Mouse (Mus musculus) right cerebral cortex, adult 18-20 months (tissue): ENCODE measurements around the gene Prdm11.

Experiments used
- DNase-seq: peaks from one replicate; pipeline ENCODE4 v3.0.0; 2022; ENCODE audit warnings: mixed read lengths

Prdm11 gene

GRCm38 (mm10) chr2:93045129-93045817 is 694 bp downstream of the Prdm11 start:
- peak; percentile 96 for DNase-seq

GRCm38 (mm10) chr2:93043449-93044157 is 2.4 kb downstream of the Prdm11 start:
- DNase-seq: no peak

GRCm38 (mm10) chr2:93041470-93041869 is 4.5 kb downstream of the Prdm11 start:
- DNase-seq: no peak

- no peak for DNase-seq
These were observed 5.1 kb downstream of the Prdm11 start for GRCm38 (mm10) chr2:93040841-93041240.

GRCm38 (mm10) chr2:93039706-93040105 is 6.3 kb downstream of the Prdm11 start:
- DNase-seq: no peak

- DNase-seq: no peak
These were observed 6.9 kb downstream of the Prdm11 start for GRCm38 (mm10) chr2:93039043-93039442.

GRCm38 (mm10) chr2:93035631-93036030 is 10.3 kb downstream of the Prdm11 start:
- no peak for DNase-seq

- DNase-seq: no peak
These were observed 13.3 kb downstream of the Prdm11 start for GRCm38 (mm10) chr2:93032651-93033050.

GRCm38 (mm10) chr2:93032049-93032448 is 13.9 kb downstream of the Prdm11 start:
- DNase-seq: no peak

GRCm38 (mm10) chr2:93031021-93031420 is 14.9 kb downstream of the Prdm11 start:
- DNase-seq: no peak

- DNase-seq: no peak
These were observed 15.9 kb downstream of the Prdm11 start for GRCm38 (mm10) chr2:93030101-93030500.

- peak; percentile 54 for DNase-seq
These were observed 16.5 kb downstream of the Prdm11 start for GRCm38 (mm10) chr2:93029267-93030060.

- DNase-seq: no peak
These were observed 17.1 kb downstream of the Prdm11 start for GRCm38 (mm10) chr2:93028865-93029264.

GRCm38 (mm10) chr2:93027713-93028112 is 18.3 kb downstream of the Prdm11 start:
- no peak for DNase-seq

GRCm38 (mm10) chr2:93024431-93024830 is 21.5 kb downstream of the Prdm11 start:
- no peak for DNase-seq

- DNase-seq: no peak
These were observed 27.1 kb downstream of the Prdm11 start for GRCm38 (mm10) chr2:93018854-93019253.

- DNase-seq: no peak
These were observed 28.8 kb downstream of the Prdm11 start for GRCm38 (mm10) chr2:93017151-93017550.

GRCm38 (mm10) chr2:93015041-93015440 is 30.9 kb downstream of the Prdm11 start:
- no peak for DNase-seq

GRCm38 (mm10) chr2:93014093-93014937 is 31.7 kb downstream of the Prdm11 start:
- no peak for DNase-seq

- no peak for DNase-seq
These were observed 32.4 kb downstream of the Prdm11 start for GRCm38 (mm10) chr2:93013415-93014092.

- DNase-seq: no peak
These were observed 33.0 kb downstream of the Prdm11 start for GRCm38 (mm10) chr2:93012976-93013375.

- DNase-seq: no peak
These were observed 34.0 kb downstream of the Prdm11 start for GRCm38 (mm10) chr2:93011933-93012332.
